Mouse (Mus musculus) heart, adult 18-20 months (tissue): ENCODE measurements around the gene Gm49776. TPM values are rescaled to one million over a fixed set of nuclear protein-coding genes. Genes with fewer than 3 reads are reported as not detected.

Source experiments
- DNase-seq, 2 experiments: peaks; one replicate each; pipeline ENCODE4 v3.0.0; 2021 to 2022; ENCODE audit warnings: mixed read lengths in 1 of 2
- total RNA-seq, 2 experiments: library from RNA; stranded (reverse); gene quantifications; 2 replicates each; pipeline ENCODE4 v1.2.3; 2021

Gene Gm49776
- total RNA-seq, 2 experiments from 2014 or later = not detected

DNA sequence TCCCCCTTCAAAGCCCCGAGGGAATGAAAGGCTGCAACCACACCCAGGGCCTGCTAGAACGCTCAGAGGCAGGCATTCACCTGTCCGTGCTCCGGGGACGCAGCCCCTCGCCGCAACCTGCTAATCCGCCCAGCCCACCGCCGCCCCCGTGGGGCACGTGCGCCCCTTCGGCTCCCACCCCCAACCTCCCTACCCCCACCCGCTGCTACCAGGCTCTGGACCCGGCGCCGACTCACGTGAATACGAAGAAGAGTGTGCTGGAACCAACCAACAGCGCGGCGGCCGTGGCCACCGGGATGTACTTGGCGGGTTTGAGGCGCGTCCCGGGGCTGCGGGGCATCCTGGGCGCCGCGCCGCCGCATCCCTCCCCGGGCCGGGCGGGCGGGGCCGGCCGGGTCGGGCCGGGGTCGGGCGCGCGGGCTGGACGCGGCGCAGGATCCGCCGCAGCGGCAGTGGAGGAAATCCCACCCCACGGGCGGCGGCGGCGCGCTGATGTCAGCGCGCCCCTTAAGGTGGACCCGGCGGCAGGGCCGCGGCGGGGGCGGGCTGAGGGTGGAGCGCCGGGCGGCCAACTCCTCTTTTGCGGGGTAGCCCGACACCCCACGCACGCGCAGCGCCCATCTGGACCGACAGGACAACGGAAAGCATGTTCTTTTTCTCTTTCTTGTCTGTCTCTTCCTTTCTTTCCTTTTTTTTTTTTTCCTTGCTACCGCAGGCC lies 23.3 kb downstream of the Gm49776 start, which contains the start of gene Zdhhc8:
TSS of gene Zdhhc8 (minus strand) at position 466 of the 718 bp plus-strand sequence.
- peak in 1 of 2 experiments; percentile 86 for DNase-seq

- DNase-seq = no peak
Observed at GRCm38 (mm10) chr16:18233919-18234670, 24.0 kb downstream of the Gm49776 start.

DNA sequence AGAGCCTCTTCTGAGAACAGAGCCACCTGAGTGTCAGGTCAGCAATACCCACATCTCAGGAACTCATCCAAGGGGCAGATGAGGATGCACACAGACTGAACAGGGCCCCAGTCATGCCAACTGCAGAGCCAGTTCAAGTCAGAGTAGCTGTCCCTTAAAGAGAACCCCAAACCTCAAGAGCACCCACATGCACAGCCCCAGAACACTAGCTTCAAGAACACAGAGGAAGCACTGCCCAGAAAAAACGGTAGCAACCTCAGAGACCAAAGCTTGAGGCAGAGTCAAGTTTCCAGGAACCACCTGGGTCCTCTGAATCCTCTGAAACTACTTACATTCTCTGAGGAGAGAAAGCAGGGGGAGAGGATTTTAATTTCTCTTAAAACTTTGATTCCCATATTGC lies 24.7 kb downstream of the Gm49776 start:
- DNase-seq = no peak

- no peak for DNase-seq
Observed at GRCm38 (mm10) chr16:18231451-18231850, 26.7 kb downstream of the Gm49776 start.

GRCm38 (mm10) chr16:18231047-18231446 lies 27.1 kb downstream of the Gm49776 start:
- no peak for DNase-seq

DNA sequence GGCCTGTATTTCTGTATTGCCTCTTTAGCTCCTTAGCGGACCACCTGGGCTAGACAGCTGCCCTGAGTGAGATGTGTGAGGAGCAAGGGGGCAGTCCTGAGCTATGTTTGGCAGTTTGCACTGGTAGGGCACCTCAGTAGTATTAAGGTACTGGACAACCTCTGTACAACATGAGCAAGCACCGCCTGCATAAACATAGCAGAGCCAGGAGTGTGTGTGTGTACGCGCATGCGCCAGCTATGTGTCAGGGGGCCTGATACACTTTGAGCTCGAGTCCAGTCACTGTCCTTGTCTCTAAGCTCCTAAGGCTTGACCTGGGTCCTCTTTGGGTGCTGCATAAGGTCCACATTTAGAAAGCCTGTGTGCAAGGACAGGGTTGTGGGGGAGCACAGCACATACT lies 27.5 kb downstream of the Gm49776 start:
- DNase-seq = no peak

DNA sequence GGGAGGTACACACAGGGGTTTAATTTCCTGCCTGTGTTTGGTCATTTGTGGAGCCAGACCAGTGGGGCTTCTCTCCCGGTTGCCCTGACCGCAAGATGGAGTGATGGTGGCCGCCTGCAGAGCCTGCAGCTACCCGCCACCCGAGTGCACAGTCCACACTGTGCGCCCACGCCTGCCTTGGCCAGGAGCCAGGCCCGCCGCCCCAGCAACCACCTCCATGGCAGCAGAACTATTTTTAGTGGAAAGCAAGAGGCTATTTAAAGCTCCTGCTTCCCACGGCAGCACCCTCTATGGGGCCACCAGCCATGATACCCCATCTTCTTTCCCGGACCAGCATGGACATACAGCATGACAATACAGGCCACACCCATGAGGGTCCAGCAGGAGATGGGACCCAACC lies 28.5 kb downstream of the Gm49776 start:
- peak; percentile 64 to 67 for DNase-seq

- peak in 1 of 2 experiments; percentile 31 for DNase-seq
Observed at GRCm38 (mm10) chr16:18228856-18229255, 29.3 kb downstream of the Gm49776 start.

GRCm38 (mm10) chr16:18227897-18228422 lies 30.2 kb downstream of the Gm49776 start:
- DNase-seq = no peak

- no peak for DNase-seq
Observed at GRCm38 (mm10) chr16:18227187-18227586, 30.9 kb downstream of the Gm49776 start.

DNA sequence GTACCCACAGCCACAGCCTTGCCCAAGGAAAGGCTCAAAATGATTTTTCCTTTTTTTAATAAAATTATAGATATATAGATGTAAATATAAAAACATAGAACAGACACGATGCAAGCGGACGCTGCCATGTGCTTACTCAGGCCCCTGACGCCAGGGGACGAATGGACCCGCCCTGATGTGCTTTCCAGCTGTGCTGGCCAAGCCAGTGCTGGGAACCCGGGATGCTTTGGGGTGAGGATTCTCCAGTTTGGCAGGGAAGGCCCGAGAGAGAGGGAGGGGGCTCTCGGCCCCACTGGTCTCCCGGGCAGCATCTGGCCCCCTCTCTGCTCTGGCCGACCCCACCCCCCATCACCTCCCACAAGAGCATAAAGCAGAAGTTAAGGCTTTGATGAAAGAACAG lies 35.9 kb downstream of the Gm49776 start:
- DNase-seq = no peak

- no peak for DNase-seq
Observed at GRCm38 (mm10) chr16:18221543-18221898, 36.6 kb downstream of the Gm49776 start.

GRCm38 (mm10) chr16:18220856-18221542 lies 37.1 kb downstream of the Gm49776 start:
- no peak for DNase-seq

GRCm38 (mm10) chr16:18220001-18220400 lies 38.1 kb downstream of the Gm49776 start:
- DNase-seq = no peak

DNA sequence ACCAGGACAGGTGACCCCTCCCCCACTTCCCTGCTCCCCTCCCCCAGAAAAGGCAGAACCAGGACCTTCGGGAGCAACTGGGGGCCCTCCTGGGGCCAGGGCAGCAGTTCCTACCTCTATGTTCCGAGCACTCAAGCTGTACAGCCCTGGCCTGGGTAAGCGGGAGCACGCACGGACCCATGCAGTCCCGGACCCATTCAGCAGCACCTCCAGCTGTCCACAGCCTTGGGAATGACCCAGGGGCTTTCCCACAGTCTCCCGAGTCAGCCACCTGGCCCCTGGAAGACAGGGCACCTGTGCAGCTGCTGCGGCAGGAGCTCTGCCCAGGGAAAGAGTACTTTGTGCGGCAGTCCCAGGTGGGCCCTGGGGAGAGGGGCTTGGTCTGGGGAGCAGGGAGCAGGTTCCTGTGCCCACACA lies 39.5 kb downstream of the Gm49776 start:
- DNase-seq = no peak

GRCm38 (mm10) chr16:18217579-18217978 lies 40.5 kb downstream of the Gm49776 start, which contains the start of gene Ccdc188:
Gene Ccdc188, plus strand, starts transcription at chr16:18217879.
- DNase-seq = no peak

GRCm38 (mm10) chr16:18214858-18215257 lies 43.3 kb downstream of the Gm49776 start:
- peak; percentile 34 to 45 for DNase-seq

- no peak for DNase-seq
Observed at GRCm38 (mm10) chr16:18213689-18214088, 44.4 kb downstream of the Gm49776 start.

DNA sequence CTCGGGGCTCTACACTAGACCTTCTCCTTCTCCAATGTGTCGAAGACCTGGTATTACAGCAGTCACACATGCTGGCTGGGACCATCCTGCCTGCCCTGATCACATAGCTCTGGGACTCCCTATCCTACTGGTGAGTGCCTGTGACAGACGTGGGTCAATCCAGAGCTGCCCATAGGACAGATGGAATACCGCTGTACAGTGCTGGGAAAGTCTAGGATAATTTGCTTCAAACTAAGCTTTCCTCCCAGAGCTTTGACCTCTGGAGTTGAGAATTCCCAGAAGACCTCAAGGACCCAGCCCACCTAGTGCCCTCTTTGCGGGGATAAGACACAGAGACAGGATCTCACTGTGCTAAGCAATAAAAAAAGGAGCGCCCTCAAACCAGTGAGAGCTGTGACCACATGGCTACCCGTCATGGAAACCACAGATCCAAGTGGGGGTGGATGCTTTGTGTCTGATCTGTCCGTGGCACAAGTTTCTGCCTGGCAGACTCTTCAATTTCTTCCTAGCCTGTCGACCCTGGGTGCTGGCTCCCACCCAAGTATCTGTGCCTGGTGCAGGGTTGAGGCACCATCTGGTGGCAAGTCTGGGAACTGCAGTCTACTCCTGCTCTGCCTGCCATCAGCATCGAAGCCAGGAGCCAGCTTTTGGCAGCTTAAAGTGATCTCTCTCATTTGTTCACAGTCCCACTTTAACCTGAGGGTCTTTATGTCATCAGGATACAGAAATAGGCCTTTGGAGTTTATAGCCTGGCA lies 46.5 kb downstream of the Gm49776 start:
- DNase-seq = peak; percentile 74 to 92

- peak; percentile 45 to 81 for DNase-seq
Observed at GRCm38 (mm10) chr16:18210701-18211416, 47.3 kb downstream of the Gm49776 start.

- no peak for DNase-seq
Observed at GRCm38 (mm10) chr16:18203430-18204091, 54.6 kb downstream of the Gm49776 start.
